ENCODE assay signal across 8 mouse cellular contexts in the genomic region with DNA sequence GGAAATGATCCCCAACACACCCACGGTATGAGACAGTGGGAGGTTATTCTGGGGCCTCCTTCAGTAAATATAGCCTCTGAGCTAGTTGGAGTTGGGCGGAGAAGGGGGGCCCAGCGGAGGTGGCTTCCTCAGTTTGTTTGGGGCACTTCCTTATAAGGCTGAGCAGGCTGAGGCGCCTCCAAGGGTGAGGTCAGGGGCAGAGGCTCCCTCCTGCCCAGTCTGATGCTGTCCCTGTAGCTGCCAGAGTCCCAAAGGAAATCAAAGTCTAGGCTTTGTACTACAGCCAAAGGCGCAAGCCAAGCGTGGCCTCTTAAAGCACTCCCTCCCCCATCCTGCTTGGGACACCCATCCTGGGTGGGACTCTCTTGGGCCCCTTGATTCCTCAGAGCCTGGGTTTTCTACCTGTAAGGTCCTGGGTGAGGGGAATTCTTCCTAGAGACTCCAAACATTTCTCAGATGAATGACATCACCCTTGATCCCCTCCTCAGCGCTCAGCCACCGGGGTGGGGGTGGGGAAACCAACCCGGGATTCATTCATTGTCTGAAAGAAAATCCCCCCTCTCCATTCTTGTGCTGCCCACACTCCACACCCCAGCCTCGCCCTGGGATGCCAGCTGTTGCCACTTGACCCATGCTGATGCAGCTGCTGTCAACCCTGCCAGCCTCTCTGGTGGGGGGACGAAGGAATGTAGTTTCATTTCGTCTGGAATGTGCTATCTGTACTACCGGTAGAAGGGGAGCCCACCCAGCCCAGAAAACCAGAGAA. TPM values are rescaled to one million over a fixed set of nuclear protein-coding genes. Genes with fewer than 3 reads are reported as not detected.
DNase-seq lines count a peak whose midpoint lies in the region; ATAC-seq lines count a peak whose summit lies in the region.

No protein-coding gene starts in this region.

- peak overlapping the region; percentile 98 for H3K27ac ChIP-seq in brown adipose tissue, adult 24 weeks (replicated peaks; ENCODE audit: low read depth, low read length)
- H3K27ac ChIP-seq in lung, embryonic 16.5 days (ENCODE audit: low read length) = peak overlapping the region; percentile 98
- peak overlapping the region; percentile 96 for H3K27ac ChIP-seq in stomach, embryonic 16.5 days (ENCODE audit: low read length)

- no peaks in the 10 kb centered on the region for H3K27me3 ChIP-seq in lung, embryonic 16.5 days (ENCODE audit: control insufficient read depth, insufficient read depth, low read depth, low read length)
- no peaks in the 10 kb centered on the region for H3K27me3 ChIP-seq in stomach, embryonic 16.5 days (ENCODE audit: control insufficient read depth, insufficient read depth, low read length)

- H3K4me2 ChIP-seq in lung, embryonic 16.5 days (ENCODE audit: low read depth, low read length) = peak overlapping the region; percentile 50
- H3K4me2 ChIP-seq in stomach, embryonic 16.5 days (ENCODE audit: low read depth, low read length) = peak overlapping the region; percentile 48

- DNase-seq in A20 (ENCODE audit: low read depth, low spot score) = peak; percentile 36
- peak; percentile 78 for DNase-seq in heart, adult 8-10 months (ENCODE audit: low spot score)
- DNase-seq in kidney, adult 8-10 months = peak; percentile 52 to 70
- DNase-seq in ovary, adult 18-20 months (ENCODE audit: low spot score) = no peak
- no peak for DNase-seq in spleen, postnatal 10 days (ENCODE audit: low spot score in 2 of 2)

- 2% methylated on average over 13 of the region's 13 CpGs for WGBS in lung, embryonic 16.5 days
- WGBS in stomach, embryonic 16.5 days = 3% methylated on average over 13 of the region's 13 CpGs

- peak overlapping the region; percentile 57 for H3K9ac ChIP-seq in lung, embryonic 16.5 days (ENCODE audit: low read length)
- peak overlapping the region; percentile 63 for H3K9ac ChIP-seq in stomach, embryonic 16.5 days (ENCODE audit: low read length)

- H3K36me3 ChIP-seq in lung, embryonic 16.5 days (ENCODE audit: control insufficient read depth, insufficient read depth, low read length) = no peaks in the 10 kb centered on the region
- H3K36me3 ChIP-seq in stomach, embryonic 16.5 days (ENCODE audit: control insufficient read depth, insufficient read depth, low read length) = no peaks in the 10 kb centered on the region

- ATAC-seq in lung, embryonic 16.5 days (ENCODE audit: low read depth) = peak; percentile 81
- peak; percentile 69 for ATAC-seq in stomach, embryonic 16.5 days (ENCODE audit: insufficient read depth, low FRiP score)

- H3K9me3 ChIP-seq in lung, embryonic 16.5 days (ENCODE audit: control insufficient read depth, low read length) = no peaks in the 10 kb centered on the region
- H3K9me3 ChIP-seq in stomach, embryonic 16.5 days (replicated peaks; ENCODE audit: control insufficient read depth, low read length) = no peaks in the 10 kb centered on the region

- H3K4me3 ChIP-seq in brown adipose tissue, adult 24 weeks (ENCODE audit: insufficient read depth, low read depth, low read length) = peak overlapping the region; percentile 20; the same call in 1 of the 2 replicates
- peak overlapping the region; percentile 24 for H3K4me3 ChIP-seq in lung, embryonic 16.5 days (ENCODE audit: low read length)
- H3K4me3 ChIP-seq in stomach, embryonic 16.5 days (replicated peaks; ENCODE audit: low read length) = 0 out of 2 replicates have a peak overlapping the region, but pooled peaks have one; percentile 11

- H3K4me1 ChIP-seq in brown adipose tissue, adult 24 weeks (ENCODE audit: control insufficient read depth, insufficient read depth, insufficient read length, low read length) = peaks cover 30% of the 10 kb centered on the region
- peaks cover 64% of the 10 kb centered on the region for H3K4me1 ChIP-seq in lung, embryonic 16.5 days (replicated peaks; ENCODE audit: control insufficient read depth, insufficient read depth, low read length)
- peaks cover 57% of the 10 kb centered on the region for H3K4me1 ChIP-seq in stomach, embryonic 16.5 days (ENCODE audit: control insufficient read depth, insufficient read depth, low read length)

RNA-seq across cellular contexts. Expression of a gene that starts 12.1 kb away (rescaled TPM):
- 7.6 and 8.4 TPM in 2 replicates for polyA plus RNA-seq in brown adipose tissue, adult 24 weeks (2012; ENCODE audit: insufficient read depth, insufficient read length, missing spikeins)
- total RNA-seq in heart, adult 8-10 months (2022) = 10 to 100 TPM; 10.1 to 25.1 (median 18.9) TPM
- polyA plus RNA-seq in lung, embryonic 16.5 days (2015; fragmentation: Nextera tagmentation; extraction: Ambion mirVana) = 15.5 and 15.6 TPM in 2 replicates
- 7.7 and 10.2 TPM in 2 replicates for polyA plus RNA-seq in stomach, embryonic 16.5 days (2015; fragmentation: Nextera tagmentation; extraction: Ambion mirVana)

RNA-seq across cellular contexts. Expression of a gene that starts 17.0 kb away (rescaled TPM):
- polyA plus RNA-seq in brown adipose tissue, adult 24 weeks (2012; ENCODE audit: insufficient read depth, insufficient read length, missing spikeins) = not detected in 2 replicates
- total RNA-seq in heart, adult 8-10 months (2022) = under 1 TPM in 3 of 4 experiments, not detected in 1; 0.09 to 0.69 (median 0.27) TPM
- polyA plus RNA-seq in lung, embryonic 16.5 days (2015; fragmentation: Nextera tagmentation; extraction: Ambion mirVana) = 0.44 and 0.54 TPM in 2 replicates
- 0.34 and 0.52 TPM in 2 replicates for polyA plus RNA-seq in stomach, embryonic 16.5 days (2015; fragmentation: Nextera tagmentation; extraction: Ambion mirVana)

RNA-seq across cellular contexts. Expression of a gene that starts 34.6 kb away (rescaled TPM):
- not detected in 2 replicates for polyA plus RNA-seq in brown adipose tissue, adult 24 weeks (2012; ENCODE audit: insufficient read depth, insufficient read length, missing spikeins)
- not detected for total RNA-seq in heart, adult 8-10 months (2022)
- polyA plus RNA-seq in lung, embryonic 16.5 days (2015; fragmentation: Nextera tagmentation; extraction: Ambion mirVana) = 4.7 and 4.9 TPM in 2 replicates
- 29.4 and 43.3 TPM in 2 replicates for polyA plus RNA-seq in stomach, embryonic 16.5 days (2015; fragmentation: Nextera tagmentation; extraction: Ambion mirVana)

RNA-seq across cellular contexts. Expression of a gene that starts 44.4 kb away (rescaled TPM):
- not detected in 2 replicates for polyA plus RNA-seq in brown adipose tissue, adult 24 weeks (2012; ENCODE audit: insufficient read depth, insufficient read length, missing spikeins)
- not detected for total RNA-seq in heart, adult 8-10 months (2022)
- 0.10 and 0.28 TPM in 2 replicates for polyA plus RNA-seq in lung, embryonic 16.5 days (2015; fragmentation: Nextera tagmentation; extraction: Ambion mirVana)
- polyA plus RNA-seq in stomach, embryonic 16.5 days (2015; fragmentation: Nextera tagmentation; extraction: Ambion mirVana) = 0.18 TPM in 1 of 2 replicates, not detected in the other

RNA-seq across cellular contexts. Expression of a gene that starts 52.5 kb away (rescaled TPM):
- polyA plus RNA-seq in brown adipose tissue, adult 24 weeks (2012; ENCODE audit: insufficient read depth, insufficient read length, missing spikeins) = 4.5 and 6.7 TPM in 2 replicates
- 1 to 10 TPM; 4.6 to 6.7 (median 5.3) TPM for total RNA-seq in heart, adult 8-10 months (2022)
- 20.2 and 20.6 TPM in 2 replicates for polyA plus RNA-seq in lung, embryonic 16.5 days (2015; fragmentation: Nextera tagmentation; extraction: Ambion mirVana)
- polyA plus RNA-seq in stomach, embryonic 16.5 days (2015; fragmentation: Nextera tagmentation; extraction: Ambion mirVana) = 19.8 and 20.3 TPM in 2 replicates

Comparison
In these comparisons a context has a peak if more than half of its experiments do, and no peak if none do; other contexts are left out.
1. DNase-seq: peak in A20 (single experiment), heart, adult 8-10 months (single experiment) and kidney, adult 8-10 months (2 of 2); none in ovary, adult 18-20 months (single experiment) and spleen, postnatal 10 days (0 of 2).
2. Peak in every context shown above with its lines, with median percentiles within 50 percentile points of each other: H3K27ac ChIP-seq and H3K4me3 ChIP-seq.